Mouse (Mus musculus) induced T-regulatory cell, adult 2 months (primary cell): ENCODE data around the gene Mepce.
A peak's percentile ranks its signal among the peaks of the same experiment; 100 is the strongest.

Experiments
- DNase-seq: peaks from one replicate; pipeline ENCODE4 v3.0.0-alpha.2; 2012; ENCODE audit warnings: low read depth

The Mepce gene

GRCm38 (mm10) chr5:137741023-137741931 is 46.2 kb downstream of the Mepce start, which contains the start of gene Nyap1:
Nyap1 (minus strand) TSS chr5:137741607.
- DNase-seq, result peak; percentile 89

GRCm38 (mm10) chr5:137740506-137740905 is 46.9 kb downstream of the Mepce start:
- no peak for DNase-seq

DNA sequence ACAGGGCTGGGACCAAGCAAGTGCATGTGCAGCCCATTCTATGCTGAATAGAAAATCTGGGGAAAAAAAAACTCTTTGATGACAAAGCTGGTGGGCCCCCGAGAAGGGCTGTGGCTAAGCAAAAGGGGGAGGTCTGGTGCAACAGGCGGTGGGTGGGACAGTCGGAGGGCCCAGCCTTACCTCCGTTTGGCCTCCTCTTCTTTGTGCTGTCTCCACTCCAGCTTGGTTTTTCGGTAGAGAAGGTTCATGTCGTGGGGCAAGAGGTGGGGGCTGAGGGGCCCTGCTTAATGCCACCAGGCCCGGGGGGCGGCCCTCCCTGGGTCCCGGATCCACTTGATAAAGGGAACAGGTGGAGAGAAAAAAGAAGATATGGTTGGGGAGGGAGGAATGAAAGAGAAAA is 48.0 kb downstream of the Mepce start:
- DNase-seq, result no peak

DNA sequence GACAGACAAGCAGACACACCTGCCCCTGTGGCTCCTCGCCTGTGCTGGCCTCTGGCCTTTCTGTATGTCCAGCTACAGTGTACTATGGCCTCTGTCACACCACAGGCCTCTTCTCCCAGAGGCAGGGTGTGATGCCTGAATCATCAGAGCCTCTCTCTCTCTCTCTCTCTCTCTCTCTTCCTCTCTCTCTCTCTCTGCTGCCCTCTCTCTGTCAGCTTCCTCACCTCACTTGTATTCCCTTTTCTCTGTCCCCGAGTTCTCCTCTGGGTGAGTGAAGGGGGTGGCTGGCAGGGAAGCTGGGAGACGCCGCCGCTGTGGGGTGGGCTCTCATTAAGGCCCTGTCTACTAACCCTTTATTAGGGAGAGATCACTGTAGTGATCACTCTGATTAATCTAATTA is 48.9 kb downstream of the Mepce start:
- no peak for DNase-seq

DNA sequence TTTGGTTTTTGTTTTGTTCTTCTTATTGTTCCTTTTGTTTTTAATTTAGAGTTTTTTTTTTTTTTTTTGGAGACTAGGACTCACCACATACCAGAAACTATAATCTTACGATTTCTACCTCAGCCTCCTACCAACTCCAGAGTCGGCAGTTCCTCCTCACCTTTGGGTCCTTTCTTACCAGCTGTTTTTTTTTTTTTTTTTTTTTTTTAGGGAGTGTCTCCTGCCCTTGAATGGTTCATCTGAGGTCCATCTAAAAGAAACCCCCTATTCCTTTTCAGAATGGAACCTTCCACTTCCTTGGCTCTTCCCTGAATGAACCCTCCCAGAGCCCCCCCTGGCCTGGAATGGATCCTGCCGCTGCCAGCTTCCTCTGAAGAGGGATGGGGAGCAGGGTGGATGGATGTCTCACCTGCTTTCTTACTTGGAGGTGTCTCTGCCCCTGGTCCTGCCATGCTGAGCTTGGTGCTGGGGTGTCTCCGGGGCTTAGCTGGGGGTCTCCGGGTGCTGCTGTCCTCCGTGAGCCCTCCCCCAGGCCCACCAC is 50.0 kb downstream of the Mepce start:
- no peak for DNase-seq

GRCm38 (mm10) chr5:137734289-137735061 is 53.0 kb downstream of the Mepce start:
- DNase-seq, result no peak

DNA sequence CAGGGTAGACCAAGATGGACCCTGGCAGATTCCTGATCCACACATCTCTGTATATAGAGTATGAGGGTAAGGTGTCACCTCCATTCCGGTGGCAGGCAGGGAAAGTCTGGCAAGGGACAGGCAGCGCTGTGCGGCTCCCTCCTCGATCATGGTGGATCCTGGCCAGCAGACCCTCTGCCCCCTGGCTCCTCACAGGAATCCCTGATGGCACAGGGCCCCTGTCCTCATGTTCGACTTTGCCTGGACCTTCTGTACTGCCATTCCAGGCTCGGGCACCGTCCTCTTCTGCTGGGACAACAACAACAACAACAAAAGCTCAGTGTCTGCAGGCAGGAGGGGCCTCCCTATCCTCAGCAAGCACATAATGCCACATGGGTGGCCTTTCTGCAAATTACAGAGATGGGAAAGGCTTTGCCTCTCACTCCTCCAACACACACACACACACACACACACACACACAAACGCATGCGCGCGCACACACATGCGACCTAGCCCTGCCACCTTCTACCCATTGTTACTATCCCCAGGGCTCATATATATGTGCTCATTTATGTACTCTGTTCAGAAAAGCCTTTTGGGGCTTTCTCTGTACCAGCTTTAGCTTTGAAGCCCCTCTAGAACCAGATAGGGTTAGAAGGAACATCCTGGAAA is 53.7 kb downstream of the Mepce start:
- no peak for DNase-seq
